Mouse (Mus musculus): ENCODE results near the gene Hoxb3. TPM values are rescaled to one million over a fixed set of nuclear protein-coding genes. Genes with fewer than 3 reads are reported as not detected.

Gene Hoxb3
- polyA plus RNA-seq, 1 experiment from 2014 or later = 1.1 TPM

GRCm38 (mm10) chr11:96316696-96317607 lies 6.2 kb upstream of the Hoxb3 start:
- no peak for ATAC-seq
- Histone ChIP-seq H3K27ac (ENCODE audit: low read depth, low read length) (no peak overlapping the region), H3K27me3 (replicated peaks; ENCODE audit: control insufficient read depth, insufficient read depth, low read length) (peaks cover 50% of the 10 kb centered on the region; the same call in 1 of the 2 replicates), H3K9me3 (ENCODE audit: control insufficient read depth) (no peaks in the 10 kb centered on the region), H3K4me3 (ENCODE audit: low read depth, low read length) (peak overlapping the region; percentile 59; the same call in 1 of the 2 replicates), H3K9ac (ENCODE audit: low read depth, low read length) (peak overlapping the region; percentile 27; the same call in 1 of the 2 replicates), H3K36me3 (ENCODE audit: control insufficient read depth, insufficient read depth) (no peaks in the 10 kb centered on the region), H3K4me1 (replicated peaks; ENCODE audit: control insufficient read depth, insufficient read depth, low read length) (no peaks in the 10 kb centered on the region), H3K4me2 (replicated peaks; ENCODE audit: low read depth) (peak overlapping the region; percentile 83)
- no peak for TF ChIP-seq CTCF (IDR thresholded peaks at IDR 0.05; ENCODE audit: low read depth)
- WGBS = 18% methylated on average over 18 of the region's 18 CpGs

- no peak for TF ChIP-seq CTCF (IDR thresholded peaks at IDR 0.05; ENCODE audit: low read depth)
- WGBS = 16% methylated on average over 28 of the region's 28 CpGs
- Histone ChIP-seq H3K9me3 (ENCODE audit: control insufficient read depth) (no peaks in the 10 kb centered on the region), H3K4me2 (replicated peaks; ENCODE audit: low read depth) (peak within 1 kb of the TSS; percentile 83), H3K9ac (ENCODE audit: low read depth, low read length) (peak within 1 kb of the TSS; percentile 69), H3K27ac (ENCODE audit: low read depth, low read length) (peak within 1 kb of the TSS; percentile 94), H3K27me3 (replicated peaks; ENCODE audit: control insufficient read depth, insufficient read depth, low read length) (peaks cover 43% of the 10 kb centered on the region; the same call in 1 of the 2 replicates), H3K4me1 (replicated peaks; ENCODE audit: control insufficient read depth, insufficient read depth, low read length) (no peaks in the 10 kb centered on the region), H3K36me3 (ENCODE audit: control insufficient read depth, insufficient read depth) (no peaks in the 10 kb centered on the region), H3K4me3 (ENCODE audit: low read depth, low read length) (peak within 1 kb of the TSS; percentile 59)
- no peak for ATAC-seq
Observed at GRCm38 (mm10) chr11:96317608-96318367, 5.3 kb upstream of the Hoxb3 start, which contains the start of gene Hoxb4. Hoxb4 (plus strand) TSS chr11:96318267.

- peak; percentile 60 for ATAC-seq
- peak overlapping the region; percentile 69 for H3K9ac ChIP-seq (ENCODE audit: low read depth, low read length)
- peak overlapping the region; percentile 83 for H3K4me2 ChIP-seq (replicated peaks; ENCODE audit: low read depth)
- peak overlapping the region; percentile 94 for H3K27ac ChIP-seq (ENCODE audit: low read depth, low read length)
- TF ChIP-seq CTCF (IDR thresholded peaks at IDR 0.05; ENCODE audit: low read depth) = no peak
- peaks cover 37% of the 10 kb centered on the region; the same call in 1 of the 2 replicates for H3K27me3 ChIP-seq (replicated peaks; ENCODE audit: control insufficient read depth, insufficient read depth, low read length)
- no peaks in the 10 kb centered on the region for H3K4me1 ChIP-seq (replicated peaks; ENCODE audit: control insufficient read depth, insufficient read depth, low read length)
- H3K9me3 ChIP-seq (ENCODE audit: control insufficient read depth) = no peaks in the 10 kb centered on the region
- no peaks in the 10 kb centered on the region for H3K36me3 ChIP-seq (ENCODE audit: control insufficient read depth, insufficient read depth)
- H3K4me3 ChIP-seq (ENCODE audit: low read depth, low read length) = peak overlapping the region; percentile 59
- WGBS = under 1% methylated on average over 35 of the region's 45 CpGs
Observed at GRCm38 (mm10) chr11:96318368-96319070, 4.6 kb upstream of the Hoxb3 start.

- Histone ChIP-seq H3K36me3 (ENCODE audit: control insufficient read depth, insufficient read depth) (no peaks in the 10 kb centered on the region), H3K27ac (ENCODE audit: low read depth, low read length) (peak overlapping the region; percentile 94), H3K27me3 (replicated peaks; ENCODE audit: control insufficient read depth, insufficient read depth, low read length) (peaks cover 29% of the 10 kb centered on the region; the same call in 1 of the 2 replicates), H3K4me3 (ENCODE audit: low read depth, low read length) (peak overlapping the region; percentile 59), H3K9me3 (ENCODE audit: control insufficient read depth) (no peaks in the 10 kb centered on the region), H3K4me2 (replicated peaks; ENCODE audit: low read depth) (peak overlapping the region; percentile 83), H3K4me1 (replicated peaks; ENCODE audit: control insufficient read depth, insufficient read depth, low read length) (no peaks in the 10 kb centered on the region), H3K9ac (ENCODE audit: low read depth, low read length) (peak overlapping the region; percentile 69)
- no peak for TF ChIP-seq CTCF (IDR thresholded peaks at IDR 0.05; ENCODE audit: low read depth)
- ATAC-seq = peak; percentile 26
- WGBS = under 1% methylated on average over 29 of the region's 34 CpGs
Observed at GRCm38 (mm10) chr11:96319071-96319902, 3.8 kb upstream of the Hoxb3 start.

GRCm38 (mm10) chr11:96319910-96320309 lies 3.2 kb upstream of the Hoxb3 start:
- TF ChIP-seq CTCF (IDR thresholded peaks at IDR 0.05; ENCODE audit: low read depth) = no peak
- H3K4me2 ChIP-seq (replicated peaks; ENCODE audit: low read depth) = peak overlapping the region; percentile 83
- peak overlapping the region; percentile 69 for H3K9ac ChIP-seq (ENCODE audit: low read depth, low read length)
- no peaks in the 10 kb centered on the region for H3K9me3 ChIP-seq (ENCODE audit: control insufficient read depth)
- 2% methylated on average over 29 of the region's 29 CpGs for WGBS
- H3K27me3 ChIP-seq (replicated peaks; ENCODE audit: control insufficient read depth, insufficient read depth, low read length) = peaks cover 28% of the 10 kb centered on the region; the same call in 1 of the 2 replicates
- H3K27ac ChIP-seq (ENCODE audit: low read depth, low read length) = peak overlapping the region; percentile 94
- H3K4me3 ChIP-seq (ENCODE audit: low read depth, low read length) = peak overlapping the region; percentile 59
- no peaks in the 10 kb centered on the region for H3K36me3 ChIP-seq (ENCODE audit: control insufficient read depth, insufficient read depth)
- H3K4me1 ChIP-seq (replicated peaks; ENCODE audit: control insufficient read depth, insufficient read depth, low read length) = no peaks in the 10 kb centered on the region
- no peak for ATAC-seq

Measured in intestine, postnatal 0 days (tissue).